Mouse (Mus musculus) intestine, postnatal 0 days (tissue): ENCODE results near the gene Traf4. TPM values are rescaled to one million over a fixed set of nuclear protein-coding genes. Genes with fewer than 3 reads are reported as not detected.

ENCODE experiments used
- ATAC-seq: fragments of 200-750 bp; cut with Nextera tagmentation; 2 replicates; pipeline ENCODE4 v1.8.0; 2017; ENCODE audit warnings: mild to moderate bottlenecking, moderate TSS enrichment, moderate library complexity
- H3K27ac ChIP-seq: fragments of 300-500 bp; sonication (generic); 2 replicates; pipeline ENCODE4 v1.5.1; 2014; ENCODE audit warnings: mild to moderate bottlenecking, low read depth, low read length, moderate library complexity
- H3K27me3 ChIP-seq: fragments of 300-500 bp; sonication (generic); replicated peaks from 2 replicates; pipeline ENCODE4 v1.6.1; 2014; ENCODE audit warnings: low read length, mixed read lengths; ENCODE audit not compliant: control insufficient read depth, insufficient read depth
- H3K36me3 ChIP-seq: fragments of 300-500 bp; sonication (generic); 2 replicates; pipeline ENCODE4 v1.6.1; 2014; ENCODE audit warnings: mild to moderate bottlenecking, moderate library complexity; ENCODE audit not compliant: control insufficient read depth, insufficient read depth
- H3K4me1 ChIP-seq: fragments of 300-500 bp; sonication (generic); replicated peaks from 2 replicates; pipeline ENCODE4 v1.6.1; 2014; ENCODE audit warnings: antibody characterized with exemption, low read length, mixed read lengths; ENCODE audit not compliant: control insufficient read depth, insufficient read depth
- H3K4me2 ChIP-seq: fragments of 300-500 bp; sonication (generic); replicated peaks from 2 replicates; pipeline ENCODE4 v1.6.1; 2014; ENCODE audit warnings: low read depth, mild to moderate bottlenecking, moderate library complexity
- H3K4me3 ChIP-seq: fragments of 300-500 bp; sonication (generic); 2 replicates; pipeline ENCODE4 v1.5.1; 2014; ENCODE audit warnings: low read depth, low read length
- H3K9ac ChIP-seq: fragments of 300-500 bp; sonication (generic); 2 replicates; pipeline ENCODE4 v1.6.1; 2014; ENCODE audit warnings: mild to moderate bottlenecking, low read depth, low read length
- H3K9me3 ChIP-seq: fragments of 300-500 bp; sonication (generic); 2 replicates; pipeline ENCODE4 v1.6.1; 2016; ENCODE audit warnings: mixed run types; ENCODE audit not compliant: control insufficient read depth
- CTCF ChIP-seq: sonication (generic); IDR thresholded peaks from 2 replicates; pipeline ENCODE4 v1.5.1; 2016; ENCODE audit warnings: low read depth, mild to moderate bottlenecking, control low read depth, antibody characterized with exemption, moderate library complexity
- WGBS: fragments of 180-500 bp; shearing (Covaris S2); extraction: QIAGEN DNeasy Blood & Tissue Kit; methylation state at CpG from one replicate; pipeline ENCODE4 v1.1.7; 2014; 5-methylcytosine and 5-hydroxymethylcytosine counted together
- polyA plus RNA-seq: library from polyadenylated mRNA; unstranded; fragments of >200 nt; fragmentation: Nextera tagmentation; extraction: Ambion mirVana; gene quantifications from 2 replicates; pipeline ENCODE4 v1.2.1, GENCODE M21; 2015

Traf4 gene
- polyA plus RNA-seq, 1 experiment from 2014 or later = 30.8 TPM

- no peak for TF ChIP-seq CTCF
- no peak for ATAC-seq
- H3K27me3 ChIP-seq = no peaks in the 10 kb centered on the region
- H3K4me1 ChIP-seq = no peaks in the 10 kb centered on the region; the same call in 1 of the 2 replicates
- H3K9ac ChIP-seq = no peak overlapping the region
- 54% methylated on average over 13 of the region's 13 CpGs for WGBS
- H3K9me3 ChIP-seq = no peaks in the 10 kb centered on the region
- no peak overlapping the region for H3K4me3 ChIP-seq
- peaks cover 51% of the 10 kb centered on the region for H3K36me3 ChIP-seq
- H3K4me2 ChIP-seq = no peak overlapping the region
- H3K27ac ChIP-seq = no peak overlapping the region
Observed at GRCm38 (mm10) chr11:78205361-78206206, 40.2 kb upstream of the Traf4 start.

GRCm38 (mm10) chr11:78204287-78204686, 38.9 kb upstream of the Traf4 start:
- no peak for ATAC-seq
- no peak for TF ChIP-seq CTCF
- Histone ChIP-seq H3K27me3 (no peaks in the 10 kb centered on the region), H3K36me3 (peaks cover 40% of the 10 kb centered on the region), H3K4me2 (no peak overlapping the region), H3K27ac (no peak overlapping the region), H3K9ac (no peak overlapping the region), H3K9me3 (no peaks in the 10 kb centered on the region), H3K4me1 (no peaks in the 10 kb centered on the region; the same call in 1 of the 2 replicates), H3K4me3 (no peak overlapping the region)
- 73% methylated on average over 6 of the region's 6 CpGs for WGBS

- Histone ChIP-seq H3K4me3 (no peak overlapping the region), H3K36me3 (peaks cover 21% of the 10 kb centered on the region), H3K9me3 (no peaks in the 10 kb centered on the region), H3K4me2 (no peak overlapping the region), H3K4me1 (no peaks in the 10 kb centered on the region; the same call in 1 of the 2 replicates), H3K27me3 (no peaks in the 10 kb centered on the region), H3K27ac (no peak overlapping the region), H3K9ac (no peak overlapping the region)
- ATAC-seq = 0 out of 2 replicates have a peak, but pooled peaks have one; percentile 16
- TF ChIP-seq CTCF = no peak
- WGBS = 55% methylated on average over 3 of the region's 3 CpGs
Observed at GRCm38 (mm10) chr11:78202372-78202771, 37.0 kb upstream of the Traf4 start.

GRCm38 (mm10) chr11:78195101-78195863, 29.9 kb upstream of the Traf4 start:
- Histone ChIP-seq H3K36me3 (no peaks in the 10 kb centered on the region), H3K4me3 (peak overlapping the region; percentile 57), H3K27ac (no peak overlapping the region), H3K27me3 (0 out of 2 replicates have a peak, but pooled peaks cover 3% of the 10 kb centered on the region), H3K9ac (peak overlapping the region; percentile 38; the same call in 1 of the 2 replicates), H3K9me3 (no peaks in the 10 kb centered on the region), H3K4me1 (0 out of 2 replicates have a peak, but pooled peaks cover 3% of the 10 kb centered on the region), H3K4me2 (peak overlapping the region; percentile 85)
- WGBS = 60% methylated on average over 23 of the region's 23 CpGs
- no peak for TF ChIP-seq CTCF
- ATAC-seq = no peak

GRCm38 (mm10) chr11:78194411-78195100, 29.2 kb upstream of the Traf4 start:
- no peak for TF ChIP-seq CTCF
- peaks cover 7% of the 10 kb centered on the region; the same call in 1 of the 2 replicates for H3K4me1 ChIP-seq
- H3K9me3 ChIP-seq = no peaks in the 10 kb centered on the region
- peak; percentile 59 for ATAC-seq
- H3K4me3 ChIP-seq = peak overlapping the region; percentile 57
- peak overlapping the region; percentile 38; the same call in 1 of the 2 replicates for H3K9ac ChIP-seq
- H3K36me3 ChIP-seq = no peaks in the 10 kb centered on the region
- H3K27ac ChIP-seq = no peak overlapping the region
- H3K27me3 ChIP-seq = peaks cover 3% of the 10 kb centered on the region; the same call in 1 of the 2 replicates
- H3K4me2 ChIP-seq = peak overlapping the region; percentile 85
- WGBS = 3% methylated on average over 30 of the region's 30 CpGs
